Mouse (Mus musculus) frontal cortex, postnatal 36 days (tissue): ENCODE results near the gene Trim58.

Source experiments
- DNase-seq, 2 experiments: peaks; one replicate each; pipeline ENCODE4 v3.0.0; 2022; ENCODE audit warnings: low spot score in 2 of 2

The Trim58 gene

GRCm38 (mm10) chr11:58640272-58640867 lies at the start of gene Trim58:
Gene Trim58 (plus strand): TSS chr11:58640465.
- DNase-seq: peak in 1 of 2 experiments; percentile 1

GRCm38 (mm10) chr11:58594814-58595213 lies 45.5 kb upstream of the Trim58 start, which contains the start of gene Olfr324:
Gene Olfr324 (plus strand): TSS chr11:58595114.
- no peak for DNase-seq

GRCm38 (mm10) chr11:58597837-58598236 lies 42.4 kb upstream of the Trim58 start:
- no peak for DNase-seq

- no peak for DNase-seq
Observed at GRCm38 (mm10) chr11:58602062-58602461, 38.2 kb upstream of the Trim58 start.

GRCm38 (mm10) chr11:58602800-58603560 lies 37.3 kb upstream of the Trim58 start:
- no peak for DNase-seq

GRCm38 (mm10) chr11:58604688-58605087 lies 35.6 kb upstream of the Trim58 start:
- no peak for DNase-seq

GRCm38 (mm10) chr11:58605228-58605627 lies 35.0 kb upstream of the Trim58 start:
- no peak for DNase-seq

GRCm38 (mm10) chr11:58606177-58606919 lies 33.9 kb upstream of the Trim58 start:
- no peak for DNase-seq

GRCm38 (mm10) chr11:58607030-58607429 lies 33.2 kb upstream of the Trim58 start:
- DNase-seq: no peak

- no peak for DNase-seq
Observed at GRCm38 (mm10) chr11:58613359-58613758, 26.9 kb upstream of the Trim58 start.

GRCm38 (mm10) chr11:58614526-58614925 lies 25.7 kb upstream of the Trim58 start:
- DNase-seq: no peak

- no peak for DNase-seq
Observed at GRCm38 (mm10) chr11:58615975-58616374, 24.3 kb upstream of the Trim58 start, which contains the start of gene 2210407C18Rik. Gene 2210407C18Rik (minus strand): TSS chr11:58616075.

GRCm38 (mm10) chr11:58618369-58618768 lies 21.9 kb upstream of the Trim58 start:
- no peak for DNase-seq

- no peak for DNase-seq
Observed at GRCm38 (mm10) chr11:58618793-58619192, 21.5 kb upstream of the Trim58 start.

- DNase-seq: no peak
Observed at GRCm38 (mm10) chr11:58626146-58626545, 14.1 kb upstream of the Trim58 start.

GRCm38 (mm10) chr11:58630401-58630800 lies 9.9 kb upstream of the Trim58 start, which contains the start of gene Olfr323:
Gene Olfr323 (minus strand): TSS chr11:58630501.
- no peak for DNase-seq

- DNase-seq: no peak
Observed at GRCm38 (mm10) chr11:58634878-58635277, 5.4 kb upstream of the Trim58 start.

- DNase-seq: peak in 1 of 2 experiments; percentile 24
Observed at GRCm38 (mm10) chr11:58636376-58636977, 3.8 kb upstream of the Trim58 start.

- DNase-seq: no peak
Observed at GRCm38 (mm10) chr11:58638176-58638701, 2.0 kb upstream of the Trim58 start.

- DNase-seq: no peak
Observed at GRCm38 (mm10) chr11:58641057-58641456, 792 bp downstream of the Trim58 start.

GRCm38 (mm10) chr11:58641638-58642358 lies 1.5 kb downstream of the Trim58 start:
- DNase-seq: no peak
